Mouse (Mus musculus) liver, embryonic 14.5 days (tissue): ENCODE data around the gene Galnt10.

Source experiments
- CTCF ChIP-seq: IDR thresholded peaks from 2 replicates; pipeline ENCODE4 v1.5.1; 2016; ENCODE audit warnings: antibody characterized with exemption, low read depth, control low read depth
- EP300 ChIP-seq: IDR thresholded peaks from 2 replicates; pipeline ENCODE4 v1.6.1; 2016; ENCODE audit warnings: antibody characterized with exemption, low read depth

DNA sequence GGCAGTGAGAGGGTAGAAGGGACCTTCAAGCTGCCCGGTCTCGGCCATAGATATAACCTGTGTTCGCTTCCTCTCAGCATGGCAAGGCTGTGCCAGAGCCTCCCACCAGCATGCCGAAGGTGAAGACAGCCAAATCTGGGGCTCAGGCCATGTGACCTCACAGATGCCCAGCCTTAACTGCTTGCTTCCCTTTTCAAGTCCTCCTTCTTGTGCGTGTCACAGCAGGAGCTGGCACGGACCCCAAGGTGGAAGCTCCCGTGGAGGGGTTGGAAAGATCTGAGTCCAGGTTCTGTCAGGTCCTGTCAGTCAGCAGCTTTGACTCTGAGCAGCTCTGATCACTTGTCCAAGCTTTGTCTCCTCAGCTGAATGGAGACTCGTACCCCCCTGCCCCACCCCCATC, 126.4 kb downstream of the Galnt10 start:
- no peak for TF ChIP-seq EP300
- TF ChIP-seq CTCF, result no peak
